Mouse (Mus musculus): Measurements from ENCODE around the gene Cpt1a.

Gene Cpt1a

DNA sequence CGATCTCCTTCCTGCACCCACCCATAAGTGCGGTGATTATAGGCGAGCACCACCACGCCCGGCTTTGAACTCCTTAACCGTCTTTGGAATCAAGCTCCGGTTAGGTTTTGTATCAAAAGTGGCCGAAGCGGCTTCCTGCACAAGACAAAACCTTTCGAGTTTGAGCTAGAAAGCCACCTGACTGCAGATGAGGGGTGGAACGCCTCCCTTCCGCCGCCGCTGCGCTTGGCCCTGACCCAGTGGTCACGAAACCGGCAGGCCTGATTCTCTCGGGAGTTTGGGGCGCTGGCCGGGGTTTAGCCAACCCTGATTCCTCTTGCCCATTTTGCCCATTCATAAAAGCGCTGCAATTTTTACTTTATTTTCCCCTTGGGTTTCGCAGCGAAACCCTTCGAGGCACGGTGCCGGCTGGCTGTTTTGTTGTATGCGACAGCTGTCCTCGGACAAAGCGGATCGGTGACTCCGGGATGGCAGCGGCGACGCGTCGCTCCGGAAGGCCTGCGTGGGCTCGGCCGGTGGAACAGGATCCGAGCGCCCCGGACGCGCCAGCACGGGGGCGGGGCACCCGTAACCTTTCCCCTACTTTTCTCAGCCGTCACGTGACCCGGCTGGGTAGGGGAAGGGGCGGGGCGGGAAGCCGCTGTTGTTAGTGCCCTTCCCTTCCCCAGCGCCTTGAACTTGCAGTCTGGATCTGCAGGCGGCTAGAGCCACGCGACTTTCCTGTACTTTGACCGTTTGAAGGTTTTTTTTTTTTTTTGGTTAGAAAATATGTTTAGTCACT, 3.0 kb downstream of the Cpt1a start:
- in situ Hi-C loops (cut with MseI, MboI), result no loop called here

DNA sequence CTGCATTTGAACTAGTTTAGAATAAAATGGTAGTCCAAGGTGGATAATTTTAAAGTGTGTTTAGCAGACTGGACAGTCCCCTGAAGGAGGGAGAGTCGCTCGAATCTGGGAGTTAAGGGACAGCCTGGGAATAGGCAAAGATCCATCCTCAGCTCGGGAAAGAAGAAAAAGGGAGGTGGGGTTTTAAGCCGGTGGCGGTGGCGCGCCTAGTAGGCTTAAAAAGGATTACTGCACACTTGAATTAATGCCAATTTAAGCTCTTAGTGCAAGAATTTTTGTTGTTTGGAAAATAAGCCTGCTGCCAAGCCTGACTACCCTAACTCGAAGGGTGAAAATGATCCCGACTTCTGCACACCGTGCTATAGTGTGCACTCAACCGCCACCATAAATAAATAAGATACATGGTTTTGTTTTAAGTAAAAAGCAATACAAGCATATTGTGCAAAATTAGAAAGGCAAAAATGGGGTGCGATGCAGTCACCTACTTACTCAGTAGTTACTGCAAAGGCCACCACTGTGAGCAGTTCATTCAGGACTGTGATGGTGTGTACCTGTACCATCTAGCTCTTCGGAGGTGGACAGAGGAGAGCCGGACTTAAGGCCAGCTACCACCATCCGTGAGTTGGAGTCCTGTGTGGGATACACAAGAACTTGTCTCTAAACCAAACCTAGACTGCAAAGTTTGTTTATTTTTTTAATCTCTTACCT, 3.8 kb downstream of the Cpt1a start:
- in situ Hi-C loops (cut with MseI, MboI), result no loop called here

DNA sequence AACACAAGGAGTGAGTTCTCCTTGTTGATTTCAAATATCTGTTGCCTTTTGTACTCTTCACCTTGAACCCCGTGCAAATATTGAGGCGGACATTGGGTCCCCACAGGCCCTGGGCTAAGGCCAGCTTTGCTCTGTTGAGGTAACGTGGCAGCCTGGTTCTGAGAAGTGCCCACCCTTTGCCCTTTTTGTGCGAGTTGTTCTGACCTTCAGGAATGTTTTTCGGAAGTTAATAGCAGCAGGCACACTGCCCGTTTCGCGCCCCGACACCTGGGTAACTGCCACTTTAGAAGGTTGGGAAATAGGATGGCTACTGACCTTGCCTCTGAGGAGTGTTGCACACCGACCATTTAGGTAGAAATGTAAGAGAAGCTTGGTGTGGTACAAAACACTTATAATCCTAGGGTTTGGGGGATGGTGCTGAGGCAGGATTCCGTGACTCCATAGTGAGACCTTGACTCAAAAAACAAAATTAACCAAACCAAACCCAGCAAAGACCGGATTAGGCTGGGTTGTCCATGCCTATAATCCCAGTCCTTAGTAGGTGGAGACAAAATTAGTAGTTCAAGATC, 4.4 kb downstream of the Cpt1a start:
- in situ Hi-C loops (cut with MseI, MboI), result no loop called here

DNA sequence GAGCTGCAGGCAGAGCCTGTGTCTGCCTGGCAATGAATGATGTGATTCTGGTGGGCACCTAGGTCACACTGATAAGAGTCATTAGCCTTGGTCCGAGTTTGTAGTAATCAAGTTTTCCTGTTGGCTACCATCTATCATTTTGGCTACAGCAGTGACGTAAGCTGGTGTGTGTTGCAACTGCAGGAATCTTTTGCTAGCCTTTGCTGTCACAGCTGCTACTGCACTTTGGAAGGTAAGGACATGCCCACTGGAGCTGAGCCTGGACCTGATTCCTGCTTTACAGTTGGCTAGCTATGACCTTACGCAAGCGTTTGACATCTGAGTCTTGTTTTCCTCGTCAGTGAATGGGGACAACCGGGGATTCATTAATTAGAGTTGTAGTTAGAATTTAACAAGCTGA, 11.1 kb downstream of the Cpt1a start:
- in situ Hi-C loops (cut with MseI, MboI), result no loop called here

GRCm38 (mm10) chr19:3333694-3334515, 11.8 kb downstream of the Cpt1a start:
- in situ Hi-C loops (cut with MseI, MboI), result no loop called here

DNA sequence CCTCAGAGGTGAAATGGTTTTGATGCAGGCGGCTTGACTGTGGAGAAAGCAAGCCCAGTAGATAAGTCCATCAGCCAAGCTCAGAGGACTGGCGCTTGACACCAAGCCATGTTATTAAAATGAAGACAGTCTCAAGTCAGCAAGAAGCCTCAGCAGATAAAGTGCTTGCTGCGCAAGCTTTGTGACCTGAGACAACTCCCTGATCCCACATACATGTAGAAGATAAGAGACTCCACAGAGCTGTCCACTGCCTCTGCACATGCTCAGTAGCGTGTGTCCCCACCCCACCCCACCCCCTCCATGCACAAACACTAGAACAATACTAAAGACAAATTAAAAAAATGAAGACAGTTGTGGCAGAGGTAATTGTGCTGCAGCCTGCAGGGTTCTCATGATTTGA, 12.4 kb downstream of the Cpt1a start:
- in situ Hi-C loops (cut with MseI, MboI), result no loop called here

DNA sequence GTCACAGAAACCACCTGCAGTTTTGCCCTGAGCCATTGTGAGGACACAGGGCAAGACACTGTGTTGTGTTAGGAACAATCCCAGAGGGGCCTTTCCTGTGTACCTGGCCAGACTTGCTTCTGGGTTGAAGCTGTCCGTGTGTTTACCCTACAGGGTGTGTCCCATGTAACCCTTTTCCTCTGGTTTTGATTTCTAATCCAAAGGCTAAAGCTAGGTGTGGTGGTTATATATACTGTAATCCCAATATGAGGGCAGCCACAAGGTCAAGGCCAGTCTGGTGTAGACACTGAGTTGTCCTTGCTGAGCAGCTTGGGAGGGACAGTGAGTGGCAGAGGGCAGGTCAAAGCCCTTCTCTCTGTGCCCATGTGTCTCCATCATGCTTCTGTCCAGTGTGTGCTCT, 13.8 kb downstream of the Cpt1a start:
- in situ Hi-C loops (cut with MseI, MboI), result no loop called here

DNA sequence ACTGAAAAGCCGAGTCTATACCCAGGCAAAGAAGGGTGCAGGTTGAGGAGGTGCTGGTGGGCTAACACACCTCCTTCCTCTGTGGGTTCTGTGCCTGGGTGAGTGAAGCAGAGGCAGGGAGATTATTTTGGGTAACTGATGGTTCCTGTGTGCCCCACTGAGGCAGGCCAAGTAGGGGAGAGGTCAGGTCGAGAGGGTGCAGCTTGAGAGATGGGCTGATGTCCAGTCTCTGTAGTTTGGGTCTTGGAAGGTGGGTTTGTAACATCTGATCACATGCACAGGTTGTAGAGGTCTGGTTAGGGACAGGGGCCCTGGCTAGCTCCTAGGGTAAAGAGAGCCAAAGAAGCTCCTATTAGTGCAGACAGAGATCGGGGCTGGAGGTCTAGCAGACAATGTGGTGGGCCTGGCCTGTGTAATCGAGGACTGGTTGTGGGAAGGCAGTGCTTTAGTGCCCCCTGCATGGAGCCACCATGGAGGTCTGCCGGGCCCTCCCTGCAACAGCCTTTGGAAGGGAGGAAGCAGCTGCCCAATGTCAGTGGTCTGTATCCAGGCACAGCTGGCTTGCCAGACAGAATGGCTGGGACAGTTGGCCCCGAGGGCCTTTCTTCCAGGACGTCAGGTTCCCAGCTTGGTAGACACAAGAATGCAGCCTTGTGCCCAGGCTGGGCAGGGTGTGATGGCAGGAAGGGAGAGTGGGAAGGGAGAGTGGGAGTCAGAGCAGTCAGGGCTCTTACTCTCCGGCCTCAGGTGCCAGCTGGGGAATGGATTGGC, 14.5 kb downstream of the Cpt1a start:
- in situ Hi-C loops (cut with MseI, MboI), result no loop called here

DNA sequence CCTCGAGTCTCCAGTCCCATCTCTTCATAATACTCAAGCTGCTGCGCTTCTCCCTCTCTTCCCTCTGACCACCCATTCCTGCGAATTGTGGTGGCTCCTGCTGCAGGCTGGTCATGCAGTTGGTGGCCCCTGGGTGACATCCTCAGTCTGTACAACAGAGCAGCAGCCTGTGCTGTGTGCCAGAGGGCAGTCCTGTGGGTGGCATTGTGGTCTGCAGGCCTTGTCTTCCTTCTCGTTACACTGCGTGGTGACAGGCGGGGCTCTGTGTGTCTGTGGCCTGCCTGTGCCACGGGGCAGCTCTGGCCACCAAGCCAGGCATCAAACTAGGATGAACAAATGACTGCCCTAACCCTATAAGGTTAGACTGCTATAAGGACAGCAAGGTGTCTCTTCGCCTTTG, 17.1 kb downstream of the Cpt1a start:
- in situ Hi-C loops (cut with MseI, MboI), result no loop called here

DNA sequence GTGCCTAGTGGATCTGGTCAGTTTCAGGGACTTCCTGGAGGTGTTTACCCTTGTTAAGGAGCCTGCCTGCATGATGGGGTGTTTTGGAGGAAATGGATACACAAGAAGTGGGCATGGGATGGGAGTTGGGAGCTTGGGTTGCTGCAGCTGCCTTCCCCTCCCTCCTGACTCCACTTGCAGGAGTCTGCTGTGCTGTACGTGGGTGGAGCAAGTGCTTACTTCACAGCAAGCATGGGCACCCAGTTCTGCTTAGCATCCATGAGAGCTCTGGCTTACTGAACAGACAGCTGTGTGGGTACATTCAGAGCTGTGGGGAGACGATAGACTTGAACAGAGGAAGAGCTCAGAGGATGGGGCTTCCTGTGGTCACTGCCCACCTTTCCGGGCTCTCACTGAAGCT, 18.9 kb downstream of the Cpt1a start:
- in situ Hi-C loops (cut with MseI, MboI), result no loop called here

DNA sequence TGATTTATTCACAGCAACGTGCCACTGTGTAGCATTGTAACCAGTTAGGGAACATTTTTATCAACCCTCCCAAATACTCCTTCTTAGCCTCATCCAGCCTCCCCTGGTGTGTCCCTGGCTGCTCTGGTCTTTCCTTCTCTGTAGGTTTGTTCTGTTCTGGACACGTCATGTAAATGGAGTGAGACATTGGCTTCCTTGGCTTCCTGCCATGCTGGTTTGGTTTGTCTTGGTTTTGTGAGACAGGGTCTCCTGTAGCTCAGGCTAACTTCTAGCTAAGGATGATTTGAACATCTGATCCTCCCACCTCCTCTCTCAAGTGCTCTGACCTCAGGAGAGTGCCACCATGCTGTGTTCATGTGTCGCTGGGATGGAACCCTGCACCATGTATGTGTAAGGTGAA, 21.8 kb downstream of the Cpt1a start:
- in situ Hi-C loops (cut with MseI, MboI), result no loop called here

- in situ Hi-C loops (cut with MseI, MboI), result no loop called here
Observed at GRCm38 (mm10) chr19:3344636-3345544, 22.8 kb downstream of the Cpt1a start.

- in situ Hi-C loops (cut with MseI, MboI), result no loop called here
Observed at GRCm38 (mm10) chr19:3347784-3348183, 25.6 kb downstream of the Cpt1a start.

GRCm38 (mm10) chr19:3353415-3354111, 31.4 kb downstream of the Cpt1a start:
- in situ Hi-C loops (cut with MseI, MboI), result no loop called here

GRCm38 (mm10) chr19:3355096-3355495, 33.0 kb downstream of the Cpt1a start:
- in situ Hi-C loops (cut with MseI, MboI), result no loop called here

DNA sequence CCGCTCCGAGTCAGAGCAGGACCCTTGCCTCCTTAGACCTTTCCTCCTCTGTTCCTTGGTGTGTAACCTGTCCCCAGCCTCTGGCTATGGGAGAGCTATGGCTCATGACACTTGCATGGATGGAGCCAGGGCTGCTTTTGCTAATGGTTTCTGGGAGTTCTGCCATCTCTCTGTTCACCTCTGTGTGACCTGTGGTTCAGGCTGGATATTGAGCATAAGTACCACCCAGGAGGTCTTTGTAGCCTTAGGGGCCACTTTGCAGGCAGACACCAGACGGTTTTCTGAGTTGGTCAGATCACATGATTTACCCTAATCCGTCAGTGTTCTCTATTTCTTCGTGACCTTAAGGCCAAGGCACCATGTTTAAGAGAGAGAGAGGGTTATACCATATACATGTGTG, 34.4 kb downstream of the Cpt1a start:
- in situ Hi-C loops (cut with MseI, MboI), result no loop called here

GRCm38 (mm10) chr19:3357620-3358019, 35.5 kb downstream of the Cpt1a start:
- in situ Hi-C loops (cut with MseI, MboI), result no loop called here

- in situ Hi-C loops (cut with MseI, MboI), result no loop called here
Observed at GRCm38 (mm10) chr19:3359841-3360588, 37.9 kb downstream of the Cpt1a start.

DNA sequence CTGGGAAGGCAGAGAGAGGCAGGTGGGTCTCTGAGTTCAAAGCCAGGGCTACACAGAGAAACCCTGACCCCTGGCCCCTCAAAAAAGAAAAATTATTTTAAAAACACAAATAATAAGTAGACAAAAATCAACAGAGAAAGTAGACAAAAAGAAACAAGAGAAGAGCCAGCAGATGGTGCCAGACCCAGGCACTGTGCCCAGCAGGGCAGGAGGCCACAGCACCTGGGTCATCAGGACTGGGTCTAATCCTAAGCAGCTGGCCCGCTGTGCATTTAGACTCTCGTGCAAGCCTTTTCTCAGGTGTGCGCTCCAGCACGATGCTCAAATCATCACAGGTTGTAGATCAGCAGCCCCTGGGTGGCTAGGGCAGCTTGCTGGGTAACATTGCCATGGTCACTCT, 41.4 kb downstream of the Cpt1a start:
- in situ Hi-C loops (cut with MseI, MboI), result no loop called here
